Mouse (Mus musculus) heart, postnatal 36 days (tissue): ENCODE data around the gene Cfap77. TPM values are rescaled to one million over a fixed set of nuclear protein-coding genes. Genes with fewer than 3 reads are reported as not detected.

Experiments
- DNase-seq, 2 experiments: peaks; one replicate each; pipeline ENCODE4 v3.0.0; 2021 to 2022
- intact Hi-C: fragments of 180-260 bp; cut with DNase I; formaldehyde crosslinking; loops from one replicate; pipeline ENCODE4 v1.15.1; 2025
- total RNA-seq, 2 experiments: library from RNA; stranded (reverse); gene quantifications; 2 replicates each; pipeline ENCODE4 v1.2.3; 2021

Cfap77 gene
- total RNA-seq, 2 experiments from 2014 or later, result not detected

GRCm38 (mm10) chr2:28956874-28957273 lies 98.0 kb downstream of the Cfap77 start:
- intact Hi-C loops, result no loop called here
- DNase-seq, result no peak

DNA sequence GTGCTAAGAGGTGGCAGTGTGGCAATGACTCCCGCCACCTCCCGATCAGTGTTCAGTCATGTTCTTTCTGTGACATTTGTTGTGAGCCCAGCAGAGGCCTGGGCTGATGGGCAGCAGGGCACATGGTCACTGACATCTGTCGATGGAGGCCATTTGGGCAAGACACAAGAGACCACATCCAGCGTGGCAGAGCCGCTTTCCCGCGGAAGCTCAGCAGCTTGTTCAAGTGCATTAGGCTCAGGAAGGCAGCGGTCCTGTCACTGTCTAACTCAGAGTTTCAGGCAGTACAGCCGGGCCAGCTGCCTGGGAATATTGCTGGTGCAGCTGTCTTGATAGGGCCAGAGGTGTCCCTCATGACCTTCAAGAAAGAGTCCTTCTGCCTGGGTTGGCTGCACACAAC lies 100.3 kb downstream of the Cfap77 start:
- intact Hi-C loops, result no loop called here
- no peak for DNase-seq

GRCm38 (mm10) chr2:28952981-28953380 lies 101.9 kb downstream of the Cfap77 start:
- no peak for DNase-seq
- intact Hi-C loops, result no loop called here

DNA sequence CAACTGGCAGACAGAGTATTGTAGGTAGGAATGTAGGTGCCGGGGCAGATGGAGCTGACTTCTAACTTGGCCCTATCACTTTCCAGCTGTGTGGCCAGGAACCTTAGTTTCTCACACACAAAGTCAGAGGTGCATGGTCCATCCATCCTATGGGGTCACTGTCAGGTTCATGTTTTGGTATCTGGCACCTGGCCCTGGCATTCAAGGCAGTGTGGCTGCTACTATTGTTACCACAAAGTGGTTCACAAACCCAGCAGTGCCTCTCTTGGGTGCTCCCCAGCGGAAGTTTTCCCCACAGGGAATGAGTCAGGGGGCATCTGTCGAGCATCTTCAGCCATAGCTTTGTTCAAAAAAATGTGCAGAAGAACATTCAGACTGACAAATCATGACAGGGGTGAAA lies 108.6 kb downstream of the Cfap77 start:
- DNase-seq, result no peak
- intact Hi-C loops, result no loop called here

DNA sequence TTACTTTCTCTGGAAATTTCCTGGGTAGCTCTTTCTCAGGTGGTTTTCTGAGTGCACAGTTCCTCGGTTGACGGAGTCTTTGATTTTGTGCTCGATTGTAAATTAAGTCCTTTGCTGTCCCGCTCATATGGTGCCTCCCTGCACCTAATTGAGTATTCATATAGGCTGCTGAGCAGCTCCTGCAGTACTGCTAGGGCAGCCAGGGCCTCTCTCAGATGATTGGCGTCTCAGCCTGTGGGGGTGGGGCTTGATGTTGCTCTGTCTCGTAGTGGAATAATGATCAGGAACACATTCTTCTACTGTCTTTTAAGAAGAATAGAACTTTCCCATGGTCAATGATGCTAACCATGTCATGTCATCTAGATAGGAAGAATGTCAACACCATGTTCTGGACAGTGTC lies 109.5 kb downstream of the Cfap77 start:
- DNase-seq, result no peak
- intact Hi-C loops, result no loop called here

DNA sequence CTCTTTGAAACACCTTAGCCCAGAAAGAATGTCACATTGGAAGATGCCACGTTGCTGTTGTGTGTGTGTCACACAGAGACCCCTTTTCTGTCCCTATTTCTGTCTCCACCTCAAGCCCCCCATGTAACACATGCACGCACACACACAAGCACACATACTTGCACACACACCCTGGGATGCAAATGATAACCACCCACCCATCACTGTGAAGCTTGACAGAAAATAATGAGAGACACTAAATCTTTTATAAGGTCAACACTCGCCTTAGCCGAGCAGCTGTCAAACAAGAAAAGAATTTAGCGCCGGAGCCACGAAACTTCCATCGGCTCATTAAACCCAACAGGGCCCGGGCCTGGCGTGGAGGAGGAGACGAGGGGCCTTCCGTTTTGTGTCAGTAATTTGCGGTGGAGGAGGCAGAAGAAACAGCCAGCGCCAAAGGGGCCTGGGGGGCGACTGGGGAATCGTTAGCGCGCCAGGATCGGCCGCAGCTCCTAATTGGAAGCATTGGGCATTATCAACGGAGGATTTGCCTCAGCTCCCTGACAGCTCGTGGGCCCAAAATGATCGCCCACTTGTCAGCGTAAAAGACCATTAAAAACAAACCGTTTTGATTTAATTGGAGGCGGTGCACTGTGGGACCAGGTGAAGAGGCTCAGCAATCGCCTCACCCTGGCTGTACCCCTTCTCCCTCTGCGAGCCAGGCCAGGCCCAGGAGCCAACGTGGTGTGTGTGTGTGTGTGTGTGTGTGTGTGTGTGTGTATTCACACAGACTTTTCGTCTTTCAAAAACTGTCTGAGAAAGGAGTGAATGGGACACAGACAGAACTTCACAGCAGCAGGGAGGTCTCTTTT lies 111.0 kb downstream of the Cfap77 start:
- DNase-seq, result no peak
- intact Hi-C loops, result no loop called here

GRCm38 (mm10) chr2:28938997-28939396 lies 115.9 kb downstream of the Cfap77 start:
- intact Hi-C loops, result no loop called here
- no peak for DNase-seq

DNA sequence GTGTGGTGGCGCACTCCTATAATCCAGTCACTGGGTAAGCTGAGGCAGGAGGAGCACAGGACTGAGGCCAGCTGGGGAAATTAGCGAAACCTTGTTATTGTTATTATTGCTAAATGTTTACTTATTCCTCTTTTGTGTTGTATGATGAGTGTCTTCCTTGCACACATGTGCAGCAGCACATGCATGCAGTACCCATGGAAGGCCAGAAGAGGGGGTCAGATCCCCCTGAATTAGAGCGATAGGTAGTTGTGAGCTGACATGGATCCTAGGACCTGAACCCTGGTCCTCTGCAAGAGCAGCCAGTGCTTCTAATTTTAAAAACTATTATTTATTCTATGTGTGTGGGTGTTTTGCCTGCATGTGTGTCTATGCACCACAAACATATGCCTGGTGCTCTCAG lies 124.3 kb downstream of the Cfap77 start:
- intact Hi-C loops, result no loop called here
- no peak for DNase-seq

GRCm38 (mm10) chr2:28923912-28924311 lies 131.0 kb downstream of the Cfap77 start:
- intact Hi-C loops, result loop anchor here (1.0 to 10.0 kb wide), 3 partner anchors 52 to 681 kb away; no protein-coding TSS in a partner anchor

GRCm38 (mm10) chr2:28919001-28919400 lies 135.9 kb downstream of the Cfap77 start:
- intact Hi-C loops, result loop anchor here (5.0 kb wide), 1 partner anchor 162 kb away; no protein-coding TSS in a partner anchor
- no peak for DNase-seq

More at GRCm38 (mm10) chr2:28923912-28924311, 131.0 kb downstream of the Cfap77 start:
- DNase-seq, result peak; percentile 45 to 67

GRCm38 (mm10) chr2:28917518-28918361 lies 137.1 kb downstream of the Cfap77 start:
- peak; percentile 16 to 38 for DNase-seq
- intact Hi-C loops, result loop anchor here (5.0 kb wide), 1 partner anchor 160 kb away; no protein-coding TSS in a partner anchor

DNA sequence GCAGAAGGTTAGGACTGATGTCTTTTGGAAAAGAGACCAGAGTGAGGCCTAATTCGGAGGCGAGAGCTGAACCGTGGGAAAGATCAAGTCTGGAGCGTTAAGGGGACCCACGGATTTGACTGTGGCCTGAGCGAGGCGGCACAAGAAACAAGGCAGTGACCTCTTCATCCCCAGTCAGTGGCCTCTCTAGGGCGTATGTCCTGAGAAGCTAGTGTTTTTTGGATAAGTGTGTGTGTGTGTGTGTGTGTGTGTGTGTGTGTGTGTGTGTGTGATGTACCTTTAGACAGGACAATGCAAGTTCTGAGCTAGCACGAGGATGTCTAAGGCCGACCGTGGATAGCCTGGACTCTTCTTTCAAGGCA lies 137.7 kb downstream of the Cfap77 start:
- intact Hi-C loops, result loop anchor here (5.0 kb wide), 1 partner anchor 160 kb away; no protein-coding TSS in a partner anchor
- no peak for DNase-seq

GRCm38 (mm10) chr2:28916513-28916865 lies 138.4 kb downstream of the Cfap77 start, which contains the start of gene Barhl1:
Gene Barhl1, minus strand, starts transcription at chr2:28916668.
- intact Hi-C loops, result loop anchor here (5.0 kb wide), 1 partner anchor 159 kb away; no protein-coding TSS in a partner anchor
- no peak for DNase-seq

DNA sequence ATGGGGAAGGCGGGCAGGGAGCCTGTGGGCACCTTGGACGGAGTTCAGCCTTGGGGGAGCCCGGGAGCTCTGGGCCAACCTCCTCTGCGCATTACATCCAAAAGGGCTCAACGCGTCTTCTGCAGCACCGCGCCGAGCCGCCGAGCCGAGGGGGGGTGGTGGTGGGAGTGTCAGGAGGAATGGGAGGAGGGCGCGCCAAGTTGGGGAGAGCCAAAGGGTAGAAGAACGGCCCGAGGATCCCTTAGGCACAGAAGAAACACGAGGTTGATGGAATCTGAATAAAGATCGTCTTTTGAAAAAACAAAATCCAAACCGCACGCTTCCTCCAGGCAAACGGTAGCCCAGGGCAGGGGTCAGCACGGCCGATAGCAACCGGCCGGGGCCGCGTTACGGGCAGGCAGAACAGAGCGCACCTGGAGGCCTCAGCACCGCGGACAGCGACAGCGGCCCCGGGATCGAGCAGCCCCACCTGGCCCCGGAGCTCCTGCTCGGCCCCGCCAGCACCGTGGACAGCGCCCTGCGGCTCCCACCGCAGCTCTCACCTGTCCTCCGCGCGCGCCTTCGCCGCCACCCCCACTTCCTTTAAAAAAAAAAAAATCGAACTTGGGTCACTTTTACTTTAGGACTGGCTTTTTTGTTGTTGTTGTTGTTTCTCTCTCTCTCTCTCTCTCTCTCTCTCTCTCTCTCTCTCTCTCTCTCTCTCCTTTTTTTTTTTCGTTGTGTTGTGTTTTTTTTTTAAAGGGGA lies 138.9 kb downstream of the Cfap77 start:
- intact Hi-C loops, result loop anchor here (5.0 kb wide), 1 partner anchor 159 kb away; no protein-coding TSS in a partner anchor
- peak; percentile 58 to 60 for DNase-seq

DNA sequence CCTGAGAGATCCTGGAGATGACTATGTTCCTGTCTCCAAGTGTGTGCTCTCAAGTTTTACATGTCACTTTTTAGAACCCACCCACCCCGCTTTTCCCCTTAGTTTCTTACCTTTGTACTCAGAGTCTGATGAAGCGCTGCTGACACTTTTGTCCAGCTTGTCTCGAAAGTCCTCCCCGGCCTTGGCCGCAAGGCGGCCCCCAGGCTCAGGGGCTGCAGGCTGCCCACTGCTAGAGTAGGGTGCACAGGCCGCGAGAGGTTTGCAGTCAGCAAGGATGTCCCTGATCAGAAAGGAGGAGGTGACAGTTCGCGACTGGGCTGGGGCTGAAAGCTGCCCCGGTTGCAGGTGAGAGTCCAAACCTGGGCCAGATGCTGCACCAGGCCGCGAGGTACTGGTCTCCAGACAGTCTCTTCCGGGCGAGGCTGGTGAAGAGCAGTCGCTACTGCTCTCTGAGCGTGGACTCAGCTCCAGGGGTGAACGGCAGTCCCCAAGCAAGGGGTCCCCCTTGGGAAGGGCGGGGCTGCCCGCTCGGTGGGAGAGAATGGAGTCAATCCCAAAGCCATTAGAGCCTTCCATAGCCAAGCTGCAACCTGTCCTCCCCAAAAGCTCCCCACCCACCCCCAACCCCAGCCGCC lies 139.6 kb downstream of the Cfap77 start:
- DNase-seq, result no peak
- intact Hi-C loops, result loop anchor here (5.0 kb wide), 1 partner anchor 158 kb away; no protein-coding TSS in a partner anchor

DNA sequence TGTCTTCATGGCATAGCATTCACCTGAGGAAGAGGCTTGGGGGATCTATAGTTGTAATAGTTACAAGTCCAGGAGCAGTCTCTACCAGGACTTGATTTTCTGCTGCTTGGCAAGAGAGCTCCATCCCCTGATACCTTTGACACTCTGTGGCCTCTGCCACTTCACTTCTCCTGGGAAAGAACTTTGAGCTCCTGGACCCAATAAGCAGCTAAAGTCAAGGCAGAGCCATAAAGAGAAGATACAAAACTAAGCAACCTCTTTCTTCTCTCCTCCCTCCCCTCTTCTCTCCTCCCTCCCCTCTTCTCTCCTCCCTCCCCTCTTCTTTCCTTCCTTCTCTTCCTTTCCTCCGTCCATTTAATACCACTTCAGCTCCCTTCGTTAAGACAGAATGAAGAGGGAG lies 140.7 kb downstream of the Cfap77 start:
- intact Hi-C loops, result no loop called here
- DNase-seq, result no peak

- intact Hi-C loops, result no loop called here
Measured at GRCm38 (mm10) chr2:28912961-28913360, 141.9 kb downstream of the Cfap77 start.

GRCm38 (mm10) chr2:28912039-28912700 lies 142.7 kb downstream of the Cfap77 start:
- intact Hi-C loops, result no loop called here
- no peak for DNase-seq

More at GRCm38 (mm10) chr2:28912961-28913360, 141.9 kb downstream of the Cfap77 start:
- DNase-seq, result no peak

DNA sequence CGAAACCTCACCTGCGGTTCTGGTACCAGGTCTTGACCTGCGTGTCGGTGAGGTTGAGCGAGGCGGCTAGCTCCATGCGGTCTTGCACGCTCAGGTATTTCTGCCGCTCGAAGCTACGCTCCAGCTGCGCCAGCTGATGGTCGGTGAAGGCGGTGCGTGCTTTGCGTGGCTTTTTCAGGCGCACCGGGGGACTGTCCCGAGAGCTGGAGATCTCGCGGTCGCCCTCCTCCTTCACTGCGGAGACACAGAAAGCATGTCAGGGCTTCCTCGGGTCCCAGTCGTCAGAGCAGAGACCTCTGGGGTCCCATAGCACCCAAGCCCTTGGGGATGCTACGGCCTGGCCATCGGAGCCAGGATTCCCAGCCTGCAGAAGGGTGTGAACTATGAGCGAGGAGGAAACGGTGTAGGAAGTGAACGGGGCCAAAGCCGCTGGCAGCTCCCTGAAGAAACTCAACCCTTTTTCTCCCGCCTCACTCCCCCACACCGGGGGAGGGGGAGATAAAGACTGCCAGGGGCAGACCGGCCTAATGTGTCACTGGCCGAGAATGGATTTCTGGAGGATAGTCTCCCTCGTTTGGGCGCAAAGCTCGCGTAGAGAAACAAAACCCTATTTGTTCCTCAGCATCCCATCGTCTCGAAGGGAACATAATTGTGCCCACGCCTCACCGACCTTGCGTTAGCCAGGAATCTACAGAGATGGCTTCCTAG lies 143.4 kb downstream of the Cfap77 start:
- intact Hi-C loops, result no loop called here
- no peak for DNase-seq
